Mouse (Mus musculus): ENCODE data around the gene Sfswap. TPM values are rescaled to one million over a fixed set of nuclear protein-coding genes. Genes with fewer than 3 reads are reported as not detected.

Gene Sfswap
- polyA plus RNA-seq, 1 experiment from 2014 or later, result 43.0 TPM

DNA sequence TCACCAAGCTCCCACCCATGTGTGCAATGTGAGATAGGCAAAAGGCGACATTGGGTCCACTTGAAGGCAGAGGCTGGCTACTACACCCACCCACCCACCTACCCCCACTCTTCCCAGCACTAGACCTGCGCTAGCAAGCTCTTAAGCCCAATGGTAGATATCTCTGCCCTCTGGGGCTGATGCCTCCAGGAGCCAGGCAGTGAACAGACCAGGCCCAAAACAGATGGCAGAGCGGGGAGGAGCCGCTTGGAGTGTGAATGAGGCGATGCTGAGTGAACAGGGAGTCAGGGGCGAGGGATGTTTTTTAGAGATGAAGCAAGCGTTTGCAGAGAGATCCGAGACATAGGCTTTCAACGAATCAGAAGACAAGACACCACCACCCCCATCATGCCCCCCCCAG is 79.6 kb downstream of the Sfswap start:
- H3K4me3 ChIP-seq, result no peak overlapping the region
- peaks cover 53% of the 10 kb centered on the region for H3K27me3 ChIP-seq (replicated peaks; ENCODE audit: low read depth, poor library complexity, severe bottlenecking)
- H3K4me1 ChIP-seq, result peaks cover 22% of the 10 kb centered on the region
- H3K36me3 ChIP-seq (replicated peaks), result no peaks in the 10 kb centered on the region
- DNase-seq (ENCODE audit: low spot score), result no peak
- H3K9me3 ChIP-seq, result no peaks in the 10 kb centered on the region
- no peak overlapping the region for H3K27ac ChIP-seq (replicated peaks)
- WGBS, result 79% methylated on average over 9 of the region's 9 CpGs

DNA sequence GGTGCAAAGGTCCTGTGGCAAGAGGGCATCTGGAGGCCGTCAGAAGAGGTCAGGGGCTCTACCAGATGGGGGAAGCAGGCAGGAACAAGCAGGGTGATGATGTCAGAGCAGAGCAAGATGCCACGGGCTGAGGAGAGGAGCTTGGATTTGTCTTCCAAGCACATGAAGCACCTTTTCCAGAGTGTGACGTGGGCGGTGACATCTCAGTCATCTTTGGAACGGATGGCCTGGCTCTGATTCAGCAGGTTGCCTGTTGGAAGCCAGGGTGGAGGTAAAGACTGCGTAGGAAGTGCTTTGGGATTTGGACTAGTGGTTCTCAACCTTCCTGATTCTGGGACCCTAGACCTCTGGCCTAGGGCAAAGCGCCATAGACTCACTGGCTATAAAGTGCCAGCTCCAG is 80.0 kb downstream of the Sfswap start:
- Histone ChIP-seq H3K4me1 (peaks cover 26% of the 10 kb centered on the region), H3K36me3 (replicated peaks) (no peaks in the 10 kb centered on the region), H3K4me3 (no peak overlapping the region), H3K27me3 (replicated peaks; ENCODE audit: low read depth, poor library complexity, severe bottlenecking) (peaks cover 57% of the 10 kb centered on the region), H3K9me3 (no peaks in the 10 kb centered on the region), H3K27ac (replicated peaks) (no peak overlapping the region)
- DNase-seq (ENCODE audit: low spot score), result no peak
- WGBS, result 77% methylated on average over 7 of the region's 7 CpGs

DNA sequence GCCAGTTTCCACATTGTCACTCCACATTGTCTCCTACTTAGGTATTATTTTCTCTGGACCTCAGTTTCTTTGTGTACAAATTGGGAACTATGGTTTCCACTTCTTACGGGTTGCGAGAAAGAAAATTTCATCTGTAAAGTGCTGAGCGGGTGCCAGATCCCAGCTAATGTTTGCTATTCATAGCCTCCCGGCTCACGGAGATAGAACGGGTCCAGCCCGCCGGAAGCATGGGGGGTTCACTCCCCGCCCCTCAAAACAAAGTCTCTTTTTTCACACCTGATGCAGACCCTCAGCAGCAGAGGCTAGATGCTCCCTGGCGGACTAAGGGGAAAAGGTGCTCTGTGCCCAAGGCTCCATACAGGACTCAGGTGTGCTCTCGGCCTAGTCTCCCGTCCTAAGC is 82.3 kb downstream of the Sfswap start:
- Histone ChIP-seq H3K27me3 (replicated peaks; ENCODE audit: low read depth, poor library complexity, severe bottlenecking) (peaks cover 78% of the 10 kb centered on the region), H3K36me3 (replicated peaks) (no peaks in the 10 kb centered on the region), H3K4me3 (peak overlapping the region; percentile 86), H3K9me3 (no peaks in the 10 kb centered on the region), H3K4me1 (peaks cover 34% of the 10 kb centered on the region), H3K27ac (replicated peaks) (no peak overlapping the region; the same call in 1 of the 2 replicates)
- DNase-seq (ENCODE audit: low spot score), result no peak
- WGBS, result 5% methylated on average over 12 of the region's 12 CpGs

DNA sequence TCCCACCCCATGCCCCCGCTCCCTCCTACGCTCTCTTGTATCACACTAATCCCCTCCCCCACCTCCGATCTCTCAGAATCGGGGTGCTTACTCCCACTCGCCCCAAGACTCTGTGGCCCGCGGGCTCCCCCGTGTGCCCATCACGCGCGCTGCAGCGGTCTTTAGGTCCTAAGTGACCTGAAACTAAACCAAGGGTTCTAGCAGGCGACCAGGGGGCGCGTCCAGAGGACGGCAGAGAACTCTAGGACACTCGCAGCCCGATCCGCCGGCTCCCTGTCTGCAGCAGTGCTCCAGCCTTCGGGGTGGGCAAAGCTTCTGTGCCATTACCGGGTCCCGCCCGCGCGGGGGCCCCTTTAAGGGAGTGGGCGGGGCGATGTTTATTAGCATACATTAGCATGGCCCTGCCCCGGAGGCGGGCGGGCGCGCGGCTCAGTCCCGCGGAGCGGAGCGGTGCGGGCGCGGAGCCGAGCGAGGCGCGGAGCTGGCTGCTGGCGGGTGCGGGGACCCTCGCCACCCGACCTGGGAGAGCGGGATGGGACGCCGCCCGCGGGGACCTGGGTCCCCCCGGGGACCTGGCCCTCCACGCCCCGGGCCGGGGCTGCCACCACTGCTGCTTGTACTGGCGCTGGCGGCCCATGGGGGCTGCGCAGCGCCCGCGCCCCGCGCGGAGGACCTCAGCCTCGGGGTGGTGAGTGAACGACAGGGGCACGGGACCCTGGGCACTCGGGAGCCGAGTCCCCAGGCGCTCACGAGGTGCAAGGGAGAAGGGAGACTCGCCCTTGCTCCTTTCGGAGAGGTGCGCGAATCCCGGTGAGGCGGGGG is 83.0 kb downstream of the Sfswap start, which contains the start of gene Mmp17:
Mmp17 (plus strand) TSS at position 409 of the 822 bp plus-strand sequence.
- H3K9me3 ChIP-seq, result no peaks in the 10 kb centered on the region
- under 1% methylated on average over 80 of the region's 80 CpGs for WGBS
- H3K4me1 ChIP-seq, result peaks cover 34% of the 10 kb centered on the region
- peak within 1 kb of the TSS; percentile 79 for H3K27ac ChIP-seq (replicated peaks)
- no peaks in the 10 kb centered on the region for H3K36me3 ChIP-seq (replicated peaks)
- peak; percentile 89 for DNase-seq (ENCODE audit: low spot score)
- H3K27me3 ChIP-seq (replicated peaks; ENCODE audit: low read depth, poor library complexity, severe bottlenecking), result peaks cover 85% of the 10 kb centered on the region
- peak within 1 kb of the TSS; percentile 86 for H3K4me3 ChIP-seq

DNA sequence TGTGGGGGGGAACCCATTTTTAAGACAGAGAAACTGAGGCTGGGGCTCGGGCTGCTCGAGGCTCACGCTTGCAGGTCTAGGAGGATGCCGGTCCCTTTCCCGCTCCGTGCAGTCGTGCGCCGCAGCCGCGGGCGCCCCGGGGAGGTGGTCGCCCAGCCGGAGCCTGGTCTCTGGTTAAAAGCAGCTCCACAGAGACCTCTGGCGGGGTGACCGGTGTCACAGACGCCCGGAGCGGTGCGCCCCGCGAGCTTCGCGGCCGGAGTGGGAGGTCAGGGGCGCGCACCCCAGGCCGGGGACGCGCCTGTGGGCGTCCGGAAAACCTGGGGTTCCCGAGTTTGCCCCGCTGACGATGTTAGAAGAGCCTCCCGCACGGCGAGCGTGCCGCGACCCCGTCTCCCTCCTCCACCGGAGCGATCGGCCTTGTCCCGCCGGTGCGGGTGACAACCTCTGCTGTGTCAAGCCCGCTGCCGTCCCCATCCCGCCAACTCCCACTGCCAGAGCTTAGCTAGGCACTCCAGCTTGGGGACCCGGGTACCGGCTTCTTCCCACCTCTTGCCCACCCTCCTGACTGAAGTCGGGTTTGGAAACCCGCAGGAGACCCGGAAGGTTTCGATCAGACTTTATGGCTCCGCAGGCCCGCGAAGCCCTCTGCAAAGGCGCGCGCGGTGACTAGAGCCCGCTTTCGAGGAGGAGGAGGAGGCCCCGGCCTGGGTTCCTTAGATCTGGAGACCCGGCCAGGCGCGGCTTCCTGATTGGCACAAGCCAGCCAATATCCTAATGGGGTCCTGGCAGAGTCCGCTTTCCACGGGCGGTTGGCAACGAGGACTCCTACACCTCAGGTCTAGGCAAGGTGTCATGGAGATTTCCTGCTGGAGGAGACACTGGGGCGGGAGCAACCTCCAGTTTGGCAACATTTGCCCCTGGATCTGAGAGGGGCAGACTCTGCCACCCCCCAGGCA is 83.8 kb downstream of the Sfswap start:
- Histone ChIP-seq H3K36me3 (replicated peaks) (no peaks in the 10 kb centered on the region), H3K27ac (replicated peaks) (peak overlapping the region; percentile 79), H3K9me3 (no peaks in the 10 kb centered on the region), H3K4me1 (peaks cover 34% of the 10 kb centered on the region), H3K27me3 (replicated peaks; ENCODE audit: low read depth, poor library complexity, severe bottlenecking) (peaks cover 89% of the 10 kb centered on the region), H3K4me3 (peak overlapping the region; percentile 86)
- peak; percentile 62 for DNase-seq (ENCODE audit: low spot score)
- WGBS, result under 1% methylated on average over 76 of the region's 76 CpGs

DNA sequence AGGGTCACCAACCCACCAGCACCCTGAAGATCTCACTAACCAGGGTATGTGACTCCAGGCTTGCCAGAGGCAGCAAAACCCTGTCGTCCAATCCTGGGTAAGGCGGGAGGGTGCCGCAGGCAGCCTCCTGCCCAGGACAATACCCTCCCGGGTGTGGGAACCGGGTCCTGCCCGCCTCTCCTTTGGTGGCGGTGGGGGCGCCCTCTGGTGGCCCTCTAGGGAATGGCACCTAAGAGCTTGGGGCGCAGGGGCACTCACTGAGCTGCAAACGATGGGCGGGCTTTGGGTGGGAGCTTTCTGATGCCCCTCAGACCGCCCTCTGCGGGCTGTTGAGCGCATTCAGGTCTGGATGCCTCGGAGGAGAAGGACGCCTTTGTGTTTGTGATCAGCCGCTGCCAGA is 85.0 kb downstream of the Sfswap start:
- H3K27ac ChIP-seq (replicated peaks), result peak overlapping the region; percentile 76
- H3K4me3 ChIP-seq, result peak overlapping the region; percentile 86
- H3K4me1 ChIP-seq, result peaks cover 37% of the 10 kb centered on the region
- DNase-seq (ENCODE audit: low spot score), result peak; percentile 94
- H3K27me3 ChIP-seq (replicated peaks; ENCODE audit: low read depth, poor library complexity, severe bottlenecking), result peaks cover 86% of the 10 kb centered on the region
- WGBS, result under 1% methylated on average over 17 of the region's 17 CpGs
- no peaks in the 10 kb centered on the region for H3K9me3 ChIP-seq
- H3K36me3 ChIP-seq (replicated peaks), result no peaks in the 10 kb centered on the region

DNA sequence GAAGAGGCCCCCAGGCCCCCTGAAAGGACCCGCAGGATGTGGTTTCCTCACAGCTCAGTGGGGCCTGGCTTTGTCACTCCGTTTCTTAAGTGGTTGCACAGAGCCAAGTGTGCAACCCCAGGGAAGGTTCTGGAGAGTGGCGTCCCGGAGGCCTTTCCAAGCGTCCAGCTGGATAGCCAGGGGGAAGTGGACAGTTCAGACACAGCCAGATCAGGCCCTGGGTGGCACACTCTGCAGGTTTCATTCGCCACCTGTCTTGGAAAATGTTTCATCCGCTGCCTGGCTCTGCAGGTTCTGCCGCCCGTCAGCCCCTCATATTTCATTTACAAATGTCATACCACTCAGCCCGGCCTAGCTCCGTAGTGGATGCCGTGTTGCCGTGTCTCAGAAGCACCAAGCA is 85.5 kb downstream of the Sfswap start:
- WGBS, result 50% methylated on average over 13 of the region's 13 CpGs
- H3K4me1 ChIP-seq, result peaks cover 40% of the 10 kb centered on the region
- H3K4me3 ChIP-seq, result peak overlapping the region; percentile 86
- H3K27me3 ChIP-seq (replicated peaks; ENCODE audit: low read depth, poor library complexity, severe bottlenecking), result peaks cover 82% of the 10 kb centered on the region
- no peaks in the 10 kb centered on the region for H3K36me3 ChIP-seq (replicated peaks)
- peak overlapping the region; percentile 76 for H3K27ac ChIP-seq (replicated peaks)
- no peak for DNase-seq (ENCODE audit: low spot score)
- H3K9me3 ChIP-seq, result no peaks in the 10 kb centered on the region

DNA sequence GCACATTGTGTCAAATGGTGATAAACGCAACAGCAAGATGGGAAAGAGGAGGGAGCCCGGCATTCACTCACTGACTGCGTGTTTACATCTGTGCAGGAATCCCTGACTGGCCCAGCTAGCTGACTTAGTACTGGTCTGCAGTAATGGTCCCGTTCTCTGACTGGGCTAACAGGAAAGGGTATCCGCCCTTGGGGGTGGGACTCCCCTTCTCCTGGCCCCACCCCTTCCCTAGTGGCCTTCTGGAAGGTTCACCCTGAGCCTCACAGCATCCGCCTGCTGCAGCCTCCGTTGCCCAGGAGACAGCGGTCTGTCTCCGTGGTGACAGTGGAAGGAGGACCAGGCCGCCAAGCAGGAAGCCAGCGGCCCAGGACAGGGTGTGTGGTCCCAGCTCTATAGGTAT is 89.9 kb downstream of the Sfswap start:
- Histone ChIP-seq H3K27ac (replicated peaks) (no peak overlapping the region), H3K4me1 (peaks cover 24% of the 10 kb centered on the region), H3K9me3 (no peaks in the 10 kb centered on the region), H3K36me3 (replicated peaks) (peaks cover 3% of the 10 kb centered on the region; the same call in 1 of the 2 replicates), H3K4me3 (no peak overlapping the region), H3K27me3 (replicated peaks; ENCODE audit: low read depth, poor library complexity, severe bottlenecking) (peaks cover 43% of the 10 kb centered on the region)
- DNase-seq (ENCODE audit: low spot score), result peak; percentile 35
- whole genome bisulfite sequencing, result 7% methylated on average over 11 of the region's 11 CpGs

DNA sequence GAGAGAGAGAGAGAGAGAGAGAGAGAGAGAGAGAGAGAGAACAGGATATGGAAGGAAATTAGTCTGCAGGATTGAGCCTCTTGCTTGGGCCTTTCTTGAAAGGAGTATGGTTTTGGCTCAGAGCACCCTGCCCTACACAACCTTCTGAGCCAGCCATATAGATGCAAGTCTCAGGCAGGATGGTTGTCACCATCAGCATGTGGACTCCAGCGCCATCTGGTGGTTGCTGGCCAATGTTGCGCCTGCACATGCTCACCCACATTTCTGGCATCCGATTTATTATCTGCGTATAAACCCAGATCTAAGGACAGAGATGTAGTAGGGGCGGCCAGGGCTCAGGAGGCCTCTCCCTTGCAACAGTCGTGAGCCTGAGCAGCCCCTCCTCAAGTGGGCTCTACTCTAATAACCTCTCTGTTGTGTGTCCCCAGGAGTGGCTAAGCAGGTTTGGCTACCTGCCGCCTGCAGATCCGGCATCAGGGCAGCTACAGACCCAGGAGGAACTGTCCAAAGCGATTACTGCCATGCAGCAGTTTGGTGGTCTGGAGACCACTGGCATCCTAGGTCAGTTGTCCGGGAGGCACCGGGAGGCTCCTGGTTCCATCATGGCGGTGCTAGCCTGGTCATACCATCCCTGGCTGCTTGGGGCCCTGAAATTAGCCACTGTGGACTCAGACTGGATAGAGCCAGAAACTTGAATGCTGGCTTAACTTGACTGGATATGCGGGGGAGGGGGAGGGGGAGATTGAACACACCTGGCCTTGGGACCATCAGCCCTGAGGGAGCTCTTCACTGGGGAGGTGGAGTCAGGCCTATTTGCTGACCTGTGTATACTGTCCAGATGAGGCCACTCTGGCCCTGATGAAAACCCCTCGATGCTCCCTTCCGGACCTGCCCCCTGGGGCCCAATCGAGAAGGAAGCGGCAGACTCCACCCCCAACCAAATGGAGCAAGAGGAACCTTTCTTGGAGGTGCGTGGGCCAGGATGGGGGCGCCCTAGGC is 93.4 kb downstream of the Sfswap start:
- H3K27ac ChIP-seq (replicated peaks), result no peak overlapping the region
- H3K36me3 ChIP-seq (replicated peaks), result peaks cover 26% of the 10 kb centered on the region

DNA sequence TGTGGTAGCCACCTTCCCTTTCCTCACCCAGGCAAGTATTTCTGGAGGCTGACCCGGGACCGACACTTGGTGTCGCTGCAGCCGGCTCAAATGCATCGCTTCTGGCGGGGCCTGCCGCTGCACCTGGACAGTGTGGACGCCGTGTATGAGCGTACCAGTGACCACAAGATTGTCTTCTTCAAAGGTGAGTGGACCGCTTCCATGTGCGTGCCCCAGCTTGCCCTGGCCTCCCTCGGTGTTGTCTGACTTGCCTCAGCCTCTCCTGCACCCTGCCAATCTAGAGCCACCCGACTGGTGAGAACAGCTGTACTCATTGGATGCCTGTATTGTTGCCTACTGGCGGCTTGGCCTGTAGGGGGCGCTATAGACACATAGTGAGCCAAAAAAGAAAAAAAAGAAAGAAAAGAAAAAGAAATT is 101.1 kb downstream of the Sfswap start:
- DNase-seq (ENCODE audit: low spot score), result peak; percentile 44

More for the DNA sequence above, 93.4 kb downstream of the Sfswap start:
- peak; percentile 87 for DNase-seq (ENCODE audit: low spot score)
- Histone ChIP-seq H3K4me3 (no peak overlapping the region), H3K4me1 (peaks cover 15% of the 10 kb centered on the region), H3K27me3 (replicated peaks; ENCODE audit: low read depth, poor library complexity, severe bottlenecking) (peaks cover 11% of the 10 kb centered on the region), H3K9me3 (peaks cover 3% of the 10 kb centered on the region; the same call in 1 of the 2 replicates)
- WGBS, result 41% methylated on average over 19 of the region's 19 CpGs

DNA sequence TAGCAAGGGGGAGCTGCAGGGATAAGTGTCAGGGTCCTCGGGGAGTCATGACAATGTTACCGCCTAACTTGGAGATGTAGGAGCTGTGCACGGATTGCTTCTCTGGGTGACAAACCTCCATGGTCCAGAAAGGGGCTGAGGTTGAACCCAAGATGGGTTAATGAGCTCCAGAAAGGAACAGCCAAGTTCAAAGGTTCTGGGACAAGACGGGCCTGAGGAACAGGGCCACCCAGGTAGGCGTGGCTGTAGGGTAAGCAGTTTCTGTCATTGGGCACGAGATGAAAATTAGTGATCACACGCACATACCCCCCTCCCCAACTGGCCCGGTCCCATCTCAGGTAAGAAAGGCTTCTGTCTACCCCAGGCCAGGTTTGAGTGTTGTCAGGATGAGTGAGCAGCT is 106.5 kb downstream of the Sfswap start:
- no peak for DNase-seq (ENCODE audit: low spot score)
- WGBS, result 82% methylated on average over 8 of the region's 8 CpGs
- no peaks in the 10 kb centered on the region for H3K9me3 ChIP-seq
- no peak overlapping the region for H3K4me3 ChIP-seq
- peaks cover 9% of the 10 kb centered on the region; the same call in 1 of the 2 replicates for H3K36me3 ChIP-seq (replicated peaks)
- H3K27me3 ChIP-seq (replicated peaks; ENCODE audit: low read depth, poor library complexity, severe bottlenecking), result no peaks in the 10 kb centered on the region
- no peak overlapping the region for H3K27ac ChIP-seq (replicated peaks)
- H3K4me1 ChIP-seq, result peaks cover 4% of the 10 kb centered on the region; the same call in 1 of the 2 replicates

More for the DNA sequence above, 101.1 kb downstream of the Sfswap start:
- 33% methylated on average over 16 of the region's 16 CpGs for WGBS
- peaks cover 3% of the 10 kb centered on the region; the same call in 1 of the 2 replicates for H3K9me3 ChIP-seq
- no peaks in the 10 kb centered on the region for H3K4me1 ChIP-seq
- H3K27me3 ChIP-seq (replicated peaks; ENCODE audit: low read depth, poor library complexity, severe bottlenecking), result no peaks in the 10 kb centered on the region
- H3K27ac ChIP-seq (replicated peaks), result no peak overlapping the region
- peak overlapping the region; percentile 30 for H3K4me3 ChIP-seq
- peaks cover 32% of the 10 kb centered on the region for H3K36me3 ChIP-seq (replicated peaks)
